Mouse (Mus musculus) liver, embryonic 11.5 days (tissue): Measurements from ENCODE around the gene Numb. TPM values are rescaled to one million over a fixed set of nuclear protein-coding genes. Genes with fewer than 3 reads are reported as not detected.

ENCODE experiments used
- ATAC-seq: fragments of 200-750 bp; cut with Nextera tagmentation; replicated peaks from 2 replicates; pipeline ENCODE4 v1.8.0; 2017; ENCODE audit warnings: moderate number of reproducible peaks, mild to moderate bottlenecking, moderate TSS enrichment, moderate library complexity; ENCODE audit not compliant: low FRiP score
- DNase-seq: peaks from one replicate; pipeline ENCODE4 v3.0.0-alpha.2; 2017; ENCODE audit warnings: low spot score
- H3K27ac ChIP-seq: fragments of 300-500 bp; sonication (generic); 2 replicates; pipeline ENCODE4 v1.5.1; 2014; ENCODE audit warnings: mild to moderate bottlenecking, low read depth, low read length, control low read depth
- H3K27me3 ChIP-seq: fragments of 300-500 bp; sonication (generic); replicated peaks from 2 replicates; pipeline ENCODE4 v1.6.1; 2014; ENCODE audit warnings: low read length, mixed read lengths; ENCODE audit not compliant: control insufficient read depth, insufficient read depth
- H3K36me3 ChIP-seq: fragments of 300-500 bp; sonication (generic); 2 replicates; pipeline ENCODE4 v1.6.1; 2014; ENCODE audit warnings: mild to moderate bottlenecking, low read length, moderate library complexity, mixed read lengths; ENCODE audit not compliant: control insufficient read depth, insufficient read depth
- H3K4me1 ChIP-seq: fragments of 300-500 bp; sonication (generic); replicated peaks from 2 replicates; pipeline ENCODE4 v1.6.1; 2014; ENCODE audit warnings: low read length, mixed read lengths; ENCODE audit not compliant: control insufficient read depth, insufficient read depth
- H3K4me2 ChIP-seq: fragments of 300-500 bp; sonication (generic); 2 replicates; pipeline ENCODE4 v1.6.1; 2014; ENCODE audit warnings: mild to moderate bottlenecking, control low read depth, moderate library complexity
- H3K4me3 ChIP-seq: fragments of 300-500 bp; sonication (generic); 2 replicates; pipeline ENCODE4 v1.5.1; 2014; ENCODE audit warnings: low read depth, low read length, control low read depth
- H3K9ac ChIP-seq: fragments of 300-500 bp; sonication (generic); 2 replicates; pipeline ENCODE4 v1.6.1; 2014; ENCODE audit warnings: low read depth, low read length, control low read depth
- H3K9me3 ChIP-seq: fragments of 300-500 bp; sonication (generic); 2 replicates; pipeline ENCODE4 v1.6.1; 2016; ENCODE audit warnings: low read length, inconsistent platforms, mixed read lengths; ENCODE audit not compliant: control insufficient read depth
- WGBS: fragments of 180-500 bp; shearing (Covaris S2); extraction: QIAGEN DNeasy Blood & Tissue Kit; methylation state at CpG from one replicate; pipeline ENCODE4 v1.1.7; 2014; 5-methylcytosine and 5-hydroxymethylcytosine counted together
- polyA plus RNA-seq: library from polyadenylated mRNA; unstranded; fragments of >200 nt; fragmentation: Nextera tagmentation; extraction: Ambion mirVana; gene quantifications from 2 replicates; pipeline ENCODE4 v1.2.1, GENCODE M21; 2014

Numb gene
- 25.2 and 26.8 TPM in 2 replicates for polyA plus RNA-seq

DNA sequence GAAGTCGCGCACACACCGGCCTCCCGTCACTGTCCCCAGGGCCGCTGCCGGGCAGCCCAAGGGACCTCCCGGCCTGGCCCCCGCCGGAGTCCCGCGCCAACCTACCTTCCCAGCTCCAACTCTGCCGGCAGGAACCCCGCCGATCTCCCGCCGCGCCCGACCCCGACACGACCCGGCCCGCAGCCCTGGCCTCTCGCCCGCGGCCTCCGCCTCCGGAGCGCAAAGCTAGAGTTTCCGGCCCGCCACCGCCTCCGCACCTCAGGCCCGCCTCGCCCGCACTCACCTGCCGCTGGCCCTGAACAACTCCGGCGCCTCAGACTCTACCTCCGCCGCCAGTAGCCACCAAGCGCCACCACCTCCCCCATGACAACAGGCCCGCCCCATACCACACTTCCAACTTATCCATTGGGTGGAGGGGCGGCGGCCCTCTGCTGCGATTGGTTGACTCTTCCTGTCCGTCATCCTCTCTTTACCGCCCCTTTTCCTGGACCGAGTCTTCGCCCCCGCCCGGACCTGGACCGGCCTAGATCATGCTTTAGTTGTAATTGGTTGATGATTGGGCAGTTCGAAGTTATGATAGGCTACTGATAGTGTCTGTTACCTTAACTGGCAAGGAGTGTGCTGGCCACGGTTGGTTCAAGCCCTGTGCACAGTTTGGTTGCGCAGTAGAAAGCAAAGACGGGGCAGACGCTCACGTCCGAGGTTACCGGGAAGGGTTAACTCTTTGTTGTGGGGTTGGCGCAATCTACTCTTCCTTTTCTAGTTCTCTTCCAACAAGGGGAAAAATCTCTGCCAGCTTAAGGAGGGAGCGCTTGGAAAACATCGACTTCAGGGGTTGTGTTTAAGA lies at the start of gene Numb:
TSS of gene Numb (minus strand) at position 400 of the 847 bp plus-strand sequence.
- Histone ChIP-seq H3K9ac (peak within 1 kb of the TSS; percentile 88), H3K27me3 (no peaks in the 10 kb centered on the region), H3K36me3 (no peaks in the 10 kb centered on the region), H3K4me2 (peak within 1 kb of the TSS; percentile 80), H3K9me3 (no peaks in the 10 kb centered on the region), H3K27ac (peak within 1 kb of the TSS; percentile 71), H3K4me3 (peak within 1 kb of the TSS; percentile 81), H3K4me1 (peaks cover 12% of the 10 kb centered on the region)
- peak; percentile 100 for ATAC-seq
- DNase-seq, result peak; percentile 97
- WGBS, result under 1% methylated on average over 63 of the region's 63 CpGs

GRCm38 (mm10) chr12:83965235-83965634 lies 43.5 kb upstream of the Numb start:
- no peaks in the 10 kb centered on the region for H3K9me3 ChIP-seq
- no peak for DNase-seq
- H3K27ac ChIP-seq, result no peak overlapping the region
- no peak for ATAC-seq
- H3K36me3 ChIP-seq, result no peaks in the 10 kb centered on the region
- 79% methylated on average over 7 of the region's 7 CpGs for WGBS
- no peaks in the 10 kb centered on the region for H3K27me3 ChIP-seq
- no peak overlapping the region for H3K9ac ChIP-seq
- no peaks in the 10 kb centered on the region for H3K4me1 ChIP-seq
- H3K4me3 ChIP-seq, result no peak overlapping the region
- no peak overlapping the region for H3K4me2 ChIP-seq

GRCm38 (mm10) chr12:83958278-83958677 lies 36.5 kb upstream of the Numb start:
- H3K4me2 ChIP-seq, result no peak overlapping the region
- no peaks in the 10 kb centered on the region for H3K27me3 ChIP-seq
- H3K9me3 ChIP-seq, result no peaks in the 10 kb centered on the region
- DNase-seq (no peak), ATAC-seq (no peak)
- H3K4me3 ChIP-seq, result no peak overlapping the region
- H3K9ac ChIP-seq, result no peak overlapping the region
- H3K4me1 ChIP-seq, result peaks cover 5% of the 10 kb centered on the region; the same call in 1 of the 2 replicates
- H3K36me3 ChIP-seq, result peaks cover under 1% of the 10 kb centered on the region; the same call in 1 of the 2 replicates
- H3K27ac ChIP-seq, result no peak overlapping the region
- WGBS, result 92% methylated on average over 9 of the region's 9 CpGs

GRCm38 (mm10) chr12:83951711-83952575 lies 30.2 kb upstream of the Numb start:
- H3K9ac ChIP-seq, result peak overlapping the region; percentile 90
- no peak; the same call in 1 of the 2 replicates for ATAC-seq
- H3K27ac ChIP-seq, result no peak overlapping the region
- peak overlapping the region; percentile 95 for H3K4me2 ChIP-seq
- H3K4me3 ChIP-seq, result peak overlapping the region; percentile 93
- no peaks in the 10 kb centered on the region for H3K9me3 ChIP-seq
- peaks cover 8% of the 10 kb centered on the region; the same call in 1 of the 2 replicates for H3K36me3 ChIP-seq
- 37% methylated on average over 32 of the region's 32 CpGs for WGBS
- H3K4me1 ChIP-seq, result peaks cover 35% of the 10 kb centered on the region
- H3K27me3 ChIP-seq, result no peaks in the 10 kb centered on the region
- DNase-seq, result no peak

DNA sequence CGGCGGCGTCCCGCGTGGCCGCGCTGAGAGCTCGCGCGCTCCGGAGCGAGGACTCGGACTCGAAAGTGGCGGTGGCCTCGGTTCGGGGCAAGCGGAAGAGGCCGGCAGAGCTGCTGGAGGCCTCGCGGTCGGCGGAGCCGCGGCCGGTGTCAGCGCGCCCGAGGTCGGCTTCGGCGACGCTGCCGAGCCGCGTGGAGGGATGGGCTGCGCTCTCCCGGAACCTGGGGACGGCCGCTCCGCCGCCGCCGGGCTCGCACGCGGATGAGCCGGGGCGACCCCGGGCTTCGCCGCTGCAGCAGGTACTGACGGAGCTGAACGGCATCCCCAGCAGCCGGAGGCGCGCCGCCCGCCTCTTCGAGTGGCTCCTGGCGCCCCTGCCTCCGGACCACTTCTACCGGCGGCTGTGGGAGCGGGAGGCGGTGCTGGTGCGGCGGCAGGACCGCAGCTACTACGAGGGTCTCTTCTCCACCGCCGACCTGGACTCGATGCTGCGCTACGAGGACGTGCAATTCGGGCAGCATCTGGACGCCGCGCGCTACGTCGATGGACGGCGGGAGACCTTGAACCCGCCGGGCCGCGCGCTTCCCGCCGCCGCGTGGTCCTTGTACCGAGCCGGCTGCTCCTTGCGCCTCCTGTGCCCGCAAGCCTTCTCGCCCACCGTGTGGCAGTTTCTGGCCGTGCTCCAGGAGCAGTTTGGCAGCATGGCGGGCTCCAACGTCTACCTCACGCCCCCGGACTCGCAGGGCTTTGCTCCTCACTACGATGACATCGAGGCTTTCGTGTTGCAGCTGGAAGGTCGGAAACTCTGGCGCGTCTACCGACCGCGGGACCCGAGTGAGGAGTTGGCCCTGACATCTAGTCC lies 29.3 kb upstream of the Numb start:
- under 1% methylated on average over 103 of the region's 116 CpGs for WGBS
- peak overlapping the region; percentile 90 for H3K9ac ChIP-seq
- peaks cover 8% of the 10 kb centered on the region; the same call in 1 of the 2 replicates for H3K36me3 ChIP-seq
- H3K4me2 ChIP-seq, result peak overlapping the region; percentile 95
- DNase-seq, result peak; percentile 68
- peaks cover 36% of the 10 kb centered on the region for H3K4me1 ChIP-seq
- peak overlapping the region; percentile 80 for H3K27ac ChIP-seq
- no peaks in the 10 kb centered on the region for H3K9me3 ChIP-seq
- H3K27me3 ChIP-seq, result no peaks in the 10 kb centered on the region
- ATAC-seq, result peak; percentile 44
- H3K4me3 ChIP-seq, result peak overlapping the region; percentile 93

DNA sequence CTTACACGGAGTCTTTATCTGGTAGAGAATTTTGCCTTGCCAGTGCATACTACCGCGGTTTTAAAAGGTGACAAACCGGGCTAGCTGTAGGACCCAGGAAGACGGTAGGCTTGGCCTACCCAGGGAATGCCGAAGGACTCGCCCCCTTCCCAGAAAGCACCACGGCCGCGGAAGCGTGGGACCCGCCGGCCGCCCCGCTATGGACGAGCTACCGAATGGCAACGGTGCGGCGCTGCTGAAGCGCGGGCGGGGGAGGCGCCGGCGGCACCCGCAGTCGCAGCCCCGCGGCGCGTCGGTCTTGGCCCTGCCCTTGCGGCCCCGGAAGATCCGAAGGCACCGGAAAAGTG lies 28.7 kb upstream of the Numb start, which contains the start of gene Riox1:
TSS of gene Riox1 (plus strand) at position 116 of the 347 bp plus-strand sequence.
- Histone ChIP-seq H3K4me1 (peaks cover 36% of the 10 kb centered on the region), H3K9me3 (no peaks in the 10 kb centered on the region), H3K9ac (peak within 1 kb of the TSS; percentile 90), H3K4me2 (peak within 1 kb of the TSS; percentile 95), H3K27ac (peak within 1 kb of the TSS; percentile 80), H3K27me3 (no peaks in the 10 kb centered on the region), H3K4me3 (peak within 1 kb of the TSS; percentile 93), H3K36me3 (peaks cover 8% of the 10 kb centered on the region; the same call in 1 of the 2 replicates)
- DNase-seq (peak; percentile 83), ATAC-seq (peak; percentile 90)
- WGBS, result 0% methylated on average over 37 of the region's 37 CpGs

GRCm38 (mm10) chr12:83949776-83950492 lies 28.2 kb upstream of the Numb start:
- Histone ChIP-seq H3K27ac (peak overlapping the region; percentile 43), H3K27me3 (no peaks in the 10 kb centered on the region), H3K4me1 (peaks cover 36% of the 10 kb centered on the region), H3K4me3 (peak overlapping the region; percentile 93), H3K36me3 (peaks cover 8% of the 10 kb centered on the region; the same call in 1 of the 2 replicates), H3K9ac (peak overlapping the region; percentile 90), H3K4me2 (peak overlapping the region; percentile 95), H3K9me3 (no peaks in the 10 kb centered on the region)
- ATAC-seq (no peak), DNase-seq (no peak)
- WGBS, result 19% methylated on average over 11 of the region's 11 CpGs
